Mouse (Mus musculus): ENCODE results near the gene Rbfox1. TPM values are rescaled to one million over a fixed set of nuclear protein-coding genes. Genes with fewer than 3 reads are reported as not detected.

The Rbfox1 gene
- 264 and 334 TPM in 2 replicates for polyA plus RNA-seq (2015; fragmentation: Nextera tagmentation; extraction: Ambion mirVana)

DNA sequence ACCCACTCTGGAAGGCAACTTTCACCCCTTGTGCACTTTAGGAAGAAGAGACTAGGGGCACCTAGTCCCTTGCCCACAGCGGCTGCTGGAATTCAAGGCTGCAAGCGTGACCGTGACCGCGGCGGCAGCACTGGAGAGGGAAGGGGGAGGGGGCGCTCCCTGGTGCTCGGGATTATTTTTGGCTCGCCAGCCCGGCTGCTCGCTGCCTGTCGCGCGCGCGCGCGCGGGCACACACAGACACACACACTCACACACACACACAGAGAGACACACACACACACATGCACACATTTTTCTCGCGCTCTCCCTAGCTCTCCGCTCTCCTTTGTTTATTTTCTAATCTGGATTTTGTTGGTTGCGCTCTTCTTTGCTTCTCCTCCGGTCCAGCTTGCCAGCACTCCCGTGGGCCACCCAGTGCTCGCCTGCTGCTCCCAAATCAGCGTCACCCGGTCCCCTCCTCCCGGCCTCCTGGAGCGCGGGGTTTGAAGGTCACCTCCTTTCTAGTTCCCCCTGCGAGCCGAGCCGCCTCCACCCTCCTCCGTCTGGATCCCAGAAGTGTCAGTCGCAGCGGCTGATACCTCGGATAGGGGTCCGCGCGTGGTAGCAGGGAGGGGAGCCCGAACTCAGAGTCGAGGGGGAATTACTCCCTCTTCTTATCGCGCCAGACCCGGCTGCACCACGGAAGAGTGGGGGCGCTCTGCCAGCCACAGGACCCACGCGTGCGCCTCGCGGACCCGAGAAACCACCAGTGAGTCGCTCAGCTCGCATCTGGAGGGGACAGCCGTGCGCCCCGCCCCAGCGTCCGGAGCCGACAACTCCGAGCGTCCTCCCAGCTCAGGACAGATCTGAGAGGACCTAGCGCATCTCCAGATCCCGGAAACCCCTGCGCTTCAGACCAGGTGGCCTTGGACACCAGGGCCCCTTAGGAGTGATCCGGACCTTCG lies at the start of gene Rbfox1:
Gene Rbfox1, plus strand, starts transcription at position 610 of the 944 bp plus-strand sequence.

